Mouse (Mus musculus): ENCODE measurements around the gene Olfr1222.
"Not testable (repeated sequence)": the region's sequence is repeated elsewhere in the genome, so short reads cannot be mapped to it uniquely, and the experiment has no call there.

The Olfr1222 gene

DNA sequence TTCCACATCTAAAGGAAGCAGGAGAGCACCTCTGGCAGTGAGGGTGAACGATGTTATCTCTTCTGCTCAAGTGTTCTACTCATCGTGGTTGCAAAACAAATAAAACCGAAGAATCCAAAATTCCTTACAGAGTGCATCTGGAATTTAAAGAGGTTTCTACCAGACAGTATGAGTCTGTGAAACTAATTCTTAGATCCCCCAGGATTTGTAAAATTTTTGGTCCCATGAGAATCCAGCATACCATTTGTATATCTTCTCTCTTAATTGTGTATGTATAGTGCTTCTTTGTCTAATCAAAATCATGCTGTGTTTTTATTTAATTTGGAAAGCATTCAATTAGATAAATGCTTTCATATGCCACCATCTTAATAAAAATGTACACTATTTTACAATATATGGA lies at the start of gene Olfr1222:
Gene Olfr1222, minus strand, starts transcription at position 101 of the 400 bp plus-strand sequence.
- no peak for DNase-seq (ENCODE audit: low read depth, low spot score)

- DNase-seq (ENCODE audit: low read depth, low spot score) = no peak
Observed at GRCm38 (mm10) chr2:89174569-89174968, 41.7 kb upstream of the Olfr1222 start, which contains the start of gene Olfr1225. TSS of gene Olfr1225 (minus strand) at chr2:89174669.

- not testable (repeated sequence) for DNase-seq (ENCODE audit: low read depth, low spot score)
Observed at GRCm38 (mm10) chr2:89164711-89165110, 31.9 kb upstream of the Olfr1222 start.

DNA sequence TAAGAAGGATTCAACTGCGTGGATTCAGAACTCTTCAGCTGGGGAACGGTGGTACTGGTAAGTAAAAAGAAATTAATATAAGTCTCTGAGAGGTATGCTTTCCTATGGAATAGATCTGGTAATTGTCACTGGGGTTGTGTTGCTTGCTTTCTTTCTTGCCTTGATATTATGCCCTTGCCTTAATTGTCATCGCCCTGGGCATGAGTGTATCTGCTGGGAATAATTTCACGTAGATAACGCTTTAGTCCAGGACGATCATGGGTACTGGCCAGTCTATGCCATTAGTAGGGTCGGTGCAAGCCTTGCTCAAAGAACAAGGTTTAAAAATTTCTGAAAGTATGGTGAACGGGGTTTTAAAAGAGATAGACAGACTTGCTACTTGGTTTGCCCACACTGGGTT lies 31.1 kb upstream of the Olfr1222 start, which contains the start of gene Olfr1224-ps1:
Gene Olfr1224-ps1, minus strand, starts transcription at position 101 of the 400 bp plus-strand sequence.
- not testable (repeated sequence) for DNase-seq (ENCODE audit: low read depth, low spot score)

DNA sequence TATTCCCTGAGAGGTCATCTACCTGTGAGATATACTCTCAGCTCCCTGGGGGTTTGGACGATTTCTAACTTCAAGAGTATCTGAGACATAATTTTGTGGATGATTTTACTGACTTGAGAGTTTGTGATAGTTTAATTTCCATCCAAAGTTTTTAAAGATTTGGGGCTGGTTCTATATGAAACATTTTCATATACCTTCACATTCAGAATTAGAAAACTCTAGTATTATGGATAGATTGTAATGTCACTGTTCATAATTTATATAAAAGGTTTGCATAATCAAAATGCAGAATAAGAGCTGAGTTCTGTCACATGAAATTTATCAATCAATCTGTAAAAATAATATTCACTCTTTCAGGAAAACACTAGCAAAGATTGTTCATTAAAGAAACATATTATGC lies 18.6 kb upstream of the Olfr1222 start, which contains the start of gene Olfr1223:
Gene Olfr1223, minus strand, starts transcription at position 101 of the 400 bp plus-strand sequence.
- no peak for DNase-seq (ENCODE audit: low read depth, low spot score)

DNA sequence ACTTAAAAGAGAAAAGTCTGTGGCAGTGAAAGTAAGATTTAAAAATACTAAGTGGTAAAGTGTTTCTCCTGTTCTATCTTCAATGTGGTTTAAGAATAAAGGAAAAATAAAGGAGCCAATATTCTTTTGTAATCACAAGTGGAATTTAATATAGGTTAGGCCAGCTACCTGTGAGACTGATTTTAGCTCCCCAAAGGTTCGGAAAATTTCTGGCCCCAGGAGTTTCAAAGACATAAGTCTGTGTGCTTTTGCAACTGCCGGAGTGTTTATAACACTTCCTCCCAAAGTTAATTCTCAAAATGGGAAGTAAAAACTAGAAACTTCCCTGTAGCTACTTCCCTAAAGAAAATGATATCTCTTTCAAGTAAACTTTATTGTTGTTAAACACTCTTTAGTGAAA lies 15.7 kb downstream of the Olfr1222 start, which contains the start of gene Olfr1221:
Gene Olfr1221, minus strand, starts transcription at position 101 of the 400 bp plus-strand sequence.
- DNase-seq (ENCODE audit: low read depth, low spot score) = no peak

DNA sequence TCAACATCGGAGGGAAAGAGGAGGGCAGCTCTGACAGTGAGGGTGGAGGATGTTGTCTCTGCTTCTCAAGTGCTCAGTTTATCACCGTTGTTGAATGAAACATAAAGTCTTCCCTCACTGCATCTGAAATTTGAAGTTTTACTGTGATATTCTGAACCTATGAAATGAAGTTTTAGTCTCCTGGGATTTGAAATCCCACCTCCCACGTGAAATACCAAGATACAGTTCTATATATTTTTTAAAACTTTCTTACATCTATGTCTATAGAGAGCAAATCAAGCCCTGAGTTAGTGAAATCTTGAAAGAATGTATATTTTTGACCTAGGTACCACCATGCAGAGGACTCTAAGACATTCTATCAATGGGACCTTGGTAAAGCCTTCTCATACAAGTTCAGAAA lies 26.1 kb downstream of the Olfr1222 start, which contains the start of gene Olfr1220:
Gene Olfr1220, minus strand, starts transcription at position 101 of the 400 bp plus-strand sequence.
- no peak for DNase-seq (ENCODE audit: low read depth, low spot score)

- no peak for DNase-seq (ENCODE audit: low read depth, low spot score)
Observed at GRCm38 (mm10) chr2:89105651-89106050, 27.2 kb downstream of the Olfr1222 start.

DNA sequence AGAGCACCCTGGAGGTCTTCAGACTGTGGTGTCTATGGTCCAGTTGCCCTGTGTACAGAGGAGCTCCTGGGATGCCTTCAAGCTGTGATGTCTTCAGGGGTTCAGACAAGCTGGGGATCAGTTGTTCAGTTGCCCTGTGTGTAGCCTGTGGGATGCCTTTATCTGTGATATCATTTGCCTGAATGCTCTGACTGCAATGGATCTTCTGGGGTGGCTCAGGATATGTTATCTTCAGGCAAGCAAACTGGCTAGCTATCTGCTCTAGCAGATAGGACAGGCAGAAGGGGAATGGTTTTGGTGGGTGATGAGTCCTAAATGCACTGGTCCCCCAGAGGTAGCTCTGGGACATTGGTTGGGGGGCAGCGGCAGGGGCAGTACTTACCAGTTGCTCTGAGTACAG lies 39.0 kb downstream of the Olfr1222 start:
- DNase-seq (ENCODE audit: low read depth, low spot score) = no peak

GRCm38 (mm10) chr2:89083413-89083812 lies 49.4 kb downstream of the Olfr1222 start, which contains the start of gene Olfr1219:
TSS of gene Olfr1219 (minus strand) at chr2:89083513.
- DNase-seq (ENCODE audit: low read depth, low spot score) = no peak

- DNase-seq (ENCODE audit: low read depth, low spot score) = no peak
Observed at GRCm38 (mm10) chr2:89081487-89081886, 51.4 kb downstream of the Olfr1222 start.
